Mouse (Mus musculus) G1E (cell line): ENCODE results near the gene Ell2. TPM values are rescaled to one million over a fixed set of nuclear protein-coding genes. Genes with fewer than 3 reads are reported as not detected.

Experiments
- ATAC-seq: 2 replicates; pipeline ENCODE4 v1.8.0; 2016; ENCODE audit warnings: mild to moderate bottlenecking; ENCODE audit not compliant: insufficient number of reproducible peaks, poor library complexity, low FRiP score, severe bottlenecking; ENCODE audit errors: extremely low read depth
- DNase-seq: peaks from one replicate; pipeline ENCODE4 v3.0.0; 2012; ENCODE audit warnings: low spot score
- H3K27me3 ChIP-seq: 2 replicates; pipeline ENCODE4 v1.6.1; 2012; ENCODE audit warnings: mild to moderate bottlenecking, low read length, inconsistent platforms; ENCODE audit not compliant: insufficient read depth
- H3K36me3 ChIP-seq: replicated peaks from 2 replicates; pipeline ENCODE3; 2012; ENCODE audit warnings: mild to moderate bottlenecking, inconsistent platforms
- H3K4me1 ChIP-seq: 2 replicates; pipeline ENCODE4 v1.6.1; 2012; ENCODE audit warnings: low read depth, low read length, inconsistent platforms, mixed read lengths; ENCODE audit not compliant: insufficient read depth
- H3K4me3 ChIP-seq: 2 replicates; pipeline ENCODE4 v1.5.1; 2012; ENCODE audit warnings: low read depth, mild to moderate bottlenecking, inconsistent platforms, low read length, moderate library complexity, mixed read lengths
- H3K9me3 ChIP-seq: replicated peaks from 2 replicates; pipeline ENCODE4 v1.6.1; 2012; ENCODE audit warnings: inconsistent platforms
- CTCF ChIP-seq: IDR thresholded peaks from 2 replicates; pipeline ENCODE4 v1.5.1; 2012; ENCODE audit warnings: low read depth, low read length, inconsistent platforms, mixed read lengths
- GATA1 ChIP-seq: IDR thresholded peaks from 2 replicates; pipeline ENCODE4 v1.6.1; 2012; ENCODE audit warnings: borderline replicate concordance, low read length, inconsistent platforms, mixed read lengths
- GATA2 ChIP-seq: IDR thresholded peaks from 2 replicates; pipeline ENCODE4 v1.6.1; 2012; ENCODE audit warnings: low read depth, low read length, inconsistent platforms, borderline replicate concordance
- POLR2AphosphoS5 ChIP-seq: IDR thresholded peaks from 2 replicates; pipeline ENCODE4 v1.6.1; 2012; ENCODE audit warnings: low read depth, low read length, inconsistent platforms; ENCODE audit not compliant: insufficient replicate concordance
- TAL1 ChIP-seq: conservative IDR thresholded peaks from 2 replicates; pipeline ENCODE4 v1.6.1; 2012; ENCODE audit warnings: low read depth, low read length, inconsistent platforms, mixed read lengths
- polyA plus RNA-seq: library from polyadenylated mRNA; stranded (reverse); fragments of >175 nt; gene quantifications from 2 replicates; pipeline ENCODE4 v1.2.3, GENCODE M21; 2012
- total RNA-seq, 2 experiments: library from RNA; stranded (forward) in 1 of 2; stranded (reverse) in 1 of 2; fragments of 200-1000 nt in 1 of 2; fragments of >200 nt in 1 of 2; fragmentation: Nextera tagmentation in 1 of 2; gene quantifications; 2 replicates each; pipeline ENCODE4 v1.2.3; 2014 to 2017

Gene Ell2
- total and polyA plus RNA-seq, 3 experiments = 18.9 to 68.9 (median 37.2) TPM

DNA sequence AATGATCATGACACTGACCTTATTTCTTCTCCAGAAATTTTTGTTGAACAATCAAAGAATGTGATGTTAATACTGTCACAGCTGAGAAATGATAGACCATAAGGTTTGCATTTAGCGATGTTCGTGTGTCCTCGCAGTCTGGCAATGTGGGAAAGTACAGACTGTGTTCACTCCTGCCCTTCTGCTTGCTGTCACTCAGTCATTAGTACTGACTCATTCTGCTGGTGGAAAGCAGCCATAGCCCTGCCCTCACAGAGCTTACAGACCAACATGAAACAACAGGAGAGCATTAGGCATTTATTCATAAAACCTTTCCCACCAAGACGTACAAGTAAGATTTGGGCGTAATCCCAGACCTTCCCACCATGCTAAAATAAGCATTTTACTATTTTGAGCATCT is 47.8 kb downstream of the Ell2 start:
- TF ChIP-seq CTCF = no peak
- no peak for TF ChIP-seq GATA1
- no peak for TF ChIP-seq POLR2AphosphoS5
- peaks cover 53% of the 10 kb centered on the region for H3K36me3 ChIP-seq
- DNase-seq = no peak
- no peaks in the 10 kb centered on the region for H3K9me3 ChIP-seq
- H3K27me3 ChIP-seq = no peaks in the 10 kb centered on the region
- H3K4me3 ChIP-seq = no peak overlapping the region
- H3K4me1 ChIP-seq = peaks cover 7% of the 10 kb centered on the region
- ATAC-seq = no peak

DNA sequence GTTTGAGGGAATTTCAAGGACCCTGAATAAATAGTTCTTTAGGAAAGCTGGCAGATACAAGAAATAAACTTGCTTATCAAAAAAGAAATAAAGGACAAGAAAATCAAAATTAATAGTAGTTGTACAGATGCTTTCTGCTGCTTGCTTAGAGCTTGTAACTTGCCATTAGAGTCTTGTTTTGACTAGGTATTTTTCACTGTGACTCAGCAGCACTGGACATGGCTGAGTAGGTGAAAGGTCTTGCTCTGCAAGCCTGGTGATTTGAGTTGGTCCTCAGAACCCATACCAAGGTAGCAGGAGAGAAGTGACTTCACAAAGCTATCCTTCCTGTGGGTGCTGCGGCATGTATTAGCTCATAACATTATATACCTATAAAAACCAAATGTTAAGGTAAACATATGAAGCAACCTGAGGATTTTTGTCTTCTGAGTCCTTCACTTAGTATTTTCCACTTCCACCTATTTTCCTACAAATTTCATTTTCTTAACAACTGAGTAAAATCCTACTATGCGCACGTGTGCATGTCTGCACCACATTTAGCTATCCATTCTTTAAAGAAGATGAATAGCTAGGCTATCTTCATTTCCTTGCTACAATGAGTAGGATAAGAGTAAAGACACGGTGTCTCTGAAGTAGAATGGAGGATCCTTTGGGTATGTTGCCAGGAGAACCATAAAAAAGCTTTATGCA is 54.4 kb downstream of the Ell2 start:
- peaks cover 5% of the 10 kb centered on the region for H3K4me1 ChIP-seq
- DNase-seq (no peak), ATAC-seq (no peak)
- no peak overlapping the region for H3K4me3 ChIP-seq
- peaks cover 52% of the 10 kb centered on the region for H3K36me3 ChIP-seq
- H3K27me3 ChIP-seq = no peaks in the 10 kb centered on the region
- no peaks in the 10 kb centered on the region for H3K9me3 ChIP-seq
- TF ChIP-seq GATA2 (no peak), GATA1 (no peak), POLR2AphosphoS5 (no peak), TAL1 (no peak), CTCF (no peak)

DNA sequence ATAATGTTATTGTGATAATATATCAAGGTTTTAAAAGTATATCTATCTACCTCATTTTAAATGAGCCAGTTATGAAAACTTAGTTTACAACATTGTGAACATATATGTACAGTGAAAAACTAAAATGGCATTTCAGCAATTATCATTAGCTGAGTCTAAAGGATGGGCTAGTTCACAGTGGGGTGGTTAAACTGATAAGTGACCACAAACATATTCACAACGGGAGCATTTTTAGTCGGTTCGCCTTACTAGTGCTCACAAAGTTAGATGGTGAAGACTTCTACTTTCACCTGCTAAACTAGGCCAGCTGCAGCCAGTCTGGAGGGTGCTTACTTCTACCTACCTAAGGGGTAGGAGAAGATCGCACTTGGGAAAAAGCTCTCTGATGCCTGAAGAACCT is 56.2 kb downstream of the Ell2 start:
- peaks cover 56% of the 10 kb centered on the region for H3K36me3 ChIP-seq
- TF ChIP-seq TAL1 (no peak), CTCF (no peak), POLR2AphosphoS5 (no peak), GATA2 (no peak), GATA1 (no peak)
- ATAC-seq (no peak), DNase-seq (no peak)
- no peaks in the 10 kb centered on the region for H3K9me3 ChIP-seq
- H3K27me3 ChIP-seq = no peaks in the 10 kb centered on the region
- no peak overlapping the region for H3K4me3 ChIP-seq
- peaks cover 5% of the 10 kb centered on the region for H3K4me1 ChIP-seq

DNA sequence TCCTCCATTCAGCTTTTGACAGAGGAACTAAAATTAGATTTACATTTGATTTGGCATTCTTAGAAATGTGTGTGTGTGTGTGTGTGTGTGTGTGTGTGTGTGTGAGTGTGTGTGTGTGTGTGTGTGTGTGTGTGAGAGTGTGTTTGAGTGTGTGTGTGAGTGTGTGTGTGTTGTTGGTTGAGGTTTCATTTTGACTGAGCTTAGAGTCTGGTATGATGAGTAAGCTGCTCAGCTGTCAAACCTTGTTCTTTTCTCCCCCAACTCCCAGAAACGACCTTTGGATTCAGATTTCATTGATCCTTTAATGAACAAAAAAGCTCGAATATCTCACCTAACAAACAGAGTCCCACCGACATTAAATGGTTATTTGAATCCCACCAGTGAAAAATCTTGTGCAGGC is 56.7 kb downstream of the Ell2 start:
- DNase-seq = no peak
- ATAC-seq = no peak

DNA sequence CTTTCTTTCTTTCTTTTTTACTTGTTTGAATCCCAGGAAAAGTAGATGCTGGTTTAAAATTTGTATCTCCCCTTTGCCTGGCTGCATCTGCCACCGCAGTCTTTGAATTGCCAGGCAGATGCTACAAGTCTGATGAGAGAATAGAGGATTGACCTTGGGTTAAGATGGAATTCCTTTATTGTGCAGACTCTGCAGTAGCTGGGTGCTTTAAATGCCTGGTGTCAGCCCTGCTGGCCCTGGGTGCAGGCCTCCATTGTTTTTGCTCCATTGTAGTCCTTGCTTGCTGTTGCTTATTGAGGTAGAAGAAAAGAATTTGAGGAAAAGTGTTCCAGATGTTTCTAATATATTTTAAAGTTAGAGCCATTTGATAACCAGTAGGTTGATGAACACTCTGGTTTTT is 59.2 kb downstream of the Ell2 start:
- H3K4me3 ChIP-seq = no peak overlapping the region
- no peak for DNase-seq
- no peaks in the 10 kb centered on the region for H3K9me3 ChIP-seq
- ATAC-seq = no peak
- TF ChIP-seq CTCF (no peak), POLR2AphosphoS5 (no peak), GATA2 (no peak), TAL1 (no peak), GATA1 (no peak)
- no peaks in the 10 kb centered on the region for H3K27me3 ChIP-seq
- peaks cover 8% of the 10 kb centered on the region for H3K4me1 ChIP-seq
- peaks cover 67% of the 10 kb centered on the region for H3K36me3 ChIP-seq

More for the DNA sequence above, 56.7 kb downstream of the Ell2 start:
- Histone ChIP-seq H3K27me3 (no peaks in the 10 kb centered on the region), H3K4me1 (peaks cover 5% of the 10 kb centered on the region), H3K36me3 (peaks cover 55% of the 10 kb centered on the region), H3K4me3 (no peak overlapping the region), H3K9me3 (no peaks in the 10 kb centered on the region)
- TF ChIP-seq GATA1 = no peak

DNA sequence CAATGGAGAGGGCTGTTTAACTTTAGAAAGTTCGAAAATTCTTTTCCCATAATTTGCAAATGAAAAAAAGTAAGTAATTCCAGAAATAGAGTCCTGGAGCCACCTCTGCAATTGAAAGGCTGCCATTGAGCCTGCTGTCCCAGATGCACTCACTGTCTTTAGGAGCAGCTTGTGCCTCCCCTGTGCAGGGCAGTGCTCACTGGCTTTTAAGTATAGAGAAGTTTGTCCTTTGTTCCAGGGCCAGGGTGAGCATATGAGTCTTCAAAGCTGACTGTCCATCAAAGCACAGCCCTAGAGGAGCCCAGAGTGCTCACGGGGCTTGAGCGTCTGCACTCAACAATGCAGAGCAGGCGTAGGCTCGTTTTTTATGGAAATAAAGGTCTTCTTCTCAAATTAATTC is 59.7 kb downstream of the Ell2 start:
- no peak for TF ChIP-seq CTCF
- TF ChIP-seq GATA1 = no peak
- no peak for TF ChIP-seq TAL1
- TF ChIP-seq POLR2AphosphoS5 = no peak
- TF ChIP-seq GATA2 = no peak
- peaks cover 64% of the 10 kb centered on the region for H3K36me3 ChIP-seq
- DNase-seq = no peak
- H3K9me3 ChIP-seq = no peaks in the 10 kb centered on the region
- no peaks in the 10 kb centered on the region for H3K27me3 ChIP-seq
- no peak overlapping the region for H3K4me3 ChIP-seq
- no peak for ATAC-seq
- peaks cover 8% of the 10 kb centered on the region for H3K4me1 ChIP-seq

DNA sequence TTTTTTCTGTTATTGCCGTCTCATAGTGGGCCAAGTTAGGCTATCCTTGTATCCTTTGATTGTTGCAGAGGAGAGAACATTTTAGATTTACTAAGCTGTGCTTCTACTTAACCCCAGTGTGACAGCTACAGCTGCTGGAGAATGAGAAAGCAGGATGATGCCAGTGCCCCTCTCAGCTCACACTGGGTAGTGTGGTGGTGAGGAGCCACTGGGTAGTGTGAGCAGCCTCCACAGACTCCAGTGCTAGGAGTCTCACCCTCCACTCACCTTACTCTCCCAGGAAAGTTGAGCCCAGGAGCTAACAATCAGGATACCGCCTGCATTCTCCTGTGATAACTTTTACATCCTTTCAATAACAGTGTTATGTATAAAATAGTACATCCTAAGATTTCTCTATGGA is 60.4 kb downstream of the Ell2 start:
- no peaks in the 10 kb centered on the region for H3K27me3 ChIP-seq
- H3K36me3 ChIP-seq = peaks cover 63% of the 10 kb centered on the region
- DNase-seq (no peak), ATAC-seq (no peak)
- no peaks in the 10 kb centered on the region for H3K9me3 ChIP-seq
- TF ChIP-seq GATA2 (no peak), TAL1 (no peak), CTCF (no peak), POLR2AphosphoS5 (no peak), GATA1 (no peak)
- peaks cover 13% of the 10 kb centered on the region for H3K4me1 ChIP-seq
- no peak overlapping the region for H3K4me3 ChIP-seq
